Mouse (Mus musculus): ENCODE results near the gene Tchhl1. TPM values are rescaled to one million over a fixed set of nuclear protein-coding genes. Genes with fewer than 3 reads are reported as not detected.
A peak's percentile ranks its signal among the peaks of the same experiment; 100 is the strongest.

The Tchhl1 gene
- polyA plus RNA-seq, 2 experiments: not detected

- 60% methylated on average over 4 of the region's 4 CpGs for WGBS (ENCODE audit: insufficient replicate concordance)
- peaks cover 0 to 3% of the 10 kb centered on the region in 2 experiments; a peak in 1 of 4 replicates for H3K4me1 ChIP-seq (replicated peaks; ENCODE audit: control insufficient read depth in 2 of 2, insufficient read depth in 2 of 2, low read length in 1 of 2)
- ATAC-seq (ENCODE audit: insufficient read depth) (no peak), DNase-seq (ENCODE audit: low read depth in 3 of 3, low spot score in 3 of 3) (no peak)
- no peak overlapping the region for H3K9ac ChIP-seq (replicated peaks)
- no peak overlapping the region for H3K27ac ChIP-seq
- H3K36me3 ChIP-seq (replicated peaks; ENCODE audit: control insufficient read depth, insufficient read depth, low read depth): no peaks in the 10 kb centered on the region
- no peak overlapping the region for H3K4me2 ChIP-seq (ENCODE audit: low read depth)
- no peak overlapping the region for H3K4me3 ChIP-seq (ENCODE audit: insufficient read depth in 1 of 2, low read depth in 2 of 2, low read length in 2 of 2)
- TF ChIP-seq EP300 (IDR thresholded peaks at IDR 0.05; ENCODE audit: low read depth) (no peak), CTCF (IDR thresholded peaks at IDR 0.05; ENCODE audit: low read depth) (no peak)
- no peaks in the 10 kb centered on the region for H3K27me3 ChIP-seq (ENCODE audit: control insufficient read depth, insufficient read depth, low read length)
- no peaks in the 10 kb centered on the region for H3K9me3 ChIP-seq (ENCODE audit: control insufficient read depth, low read length)
These were observed 1.4 kb upstream of the Tchhl1 start for GRCm38 (mm10) chr3:93467130-93467529.

- TF ChIP-seq EP300 (IDR thresholded peaks at IDR 0.05; ENCODE audit: low read depth) (no peak), CTCF (IDR thresholded peaks at IDR 0.05; ENCODE audit: low read depth) (no peak)
- no peaks in the 10 kb centered on the region for H3K36me3 ChIP-seq (replicated peaks; ENCODE audit: control insufficient read depth, insufficient read depth, low read depth)
- ATAC-seq (ENCODE audit: insufficient read depth): peak; percentile 55; the same call in 1 of the 2 replicates
These were observed 1.1 kb downstream of the Tchhl1 start for GRCm38 (mm10) chr3:93469629-93470028.

GRCm38 (mm10) chr3:93480053-93480452 lies 11.5 kb downstream of the Tchhl1 start:
- H3K27me3 ChIP-seq (ENCODE audit: control insufficient read depth, insufficient read depth, low read length): no peaks in the 10 kb centered on the region
- DNase-seq (ENCODE audit: low read depth in 3 of 3, low spot score in 3 of 3) (no peak), ATAC-seq (ENCODE audit: insufficient read depth) (no peak)
- H3K4me1 ChIP-seq (replicated peaks; ENCODE audit: control insufficient read depth in 2 of 2, insufficient read depth in 2 of 2, low read length in 1 of 2): no peaks in the 10 kb centered on the region
- TF ChIP-seq CTCF (IDR thresholded peaks at IDR 0.05; ENCODE audit: low read depth) (no peak), EP300 (IDR thresholded peaks at IDR 0.05; ENCODE audit: low read depth) (no peak)
- WGBS (ENCODE audit: insufficient replicate concordance): 77% methylated on average over 1 of the region's 1 CpGs
- H3K4me3 ChIP-seq (ENCODE audit: insufficient read depth in 1 of 2, low read depth in 2 of 2, low read length in 2 of 2): no peak overlapping the region
- H3K9ac ChIP-seq (replicated peaks): no peak overlapping the region
- no peaks in the 10 kb centered on the region for H3K36me3 ChIP-seq (replicated peaks; ENCODE audit: control insufficient read depth, insufficient read depth, low read depth)
- no peak overlapping the region for H3K4me2 ChIP-seq (ENCODE audit: low read depth)
- no peak overlapping the region for H3K27ac ChIP-seq
- H3K9me3 ChIP-seq (ENCODE audit: control insufficient read depth, low read length): no peaks in the 10 kb centered on the region

More at GRCm38 (mm10) chr3:93469629-93470028, 1.1 kb downstream of the Tchhl1 start:
- 32% methylated on average over 3 of the region's 3 CpGs for WGBS (ENCODE audit: insufficient replicate concordance)
- H3K9ac ChIP-seq (replicated peaks): no peak overlapping the region
- H3K4me2 ChIP-seq (ENCODE audit: low read depth): no peak overlapping the region
- peaks cover 0 to 3% of the 10 kb centered on the region in 2 experiments; a peak in 1 of 4 replicates for H3K4me1 ChIP-seq (replicated peaks; ENCODE audit: control insufficient read depth in 2 of 2, insufficient read depth in 2 of 2, low read length in 1 of 2)
- no peak overlapping the region for H3K27ac ChIP-seq
- H3K4me3 ChIP-seq (ENCODE audit: insufficient read depth in 1 of 2, low read depth in 2 of 2, low read length in 2 of 2): no peak overlapping the region
- no peaks in the 10 kb centered on the region for H3K27me3 ChIP-seq (ENCODE audit: control insufficient read depth, insufficient read depth, low read length)
- peak in 1 of 3 experiments; percentile 9 for DNase-seq (ENCODE audit: low read depth in 3 of 3, low spot score in 3 of 3)
- no peaks in the 10 kb centered on the region for H3K9me3 ChIP-seq (ENCODE audit: control insufficient read depth, low read length)

- Histone ChIP-seq H3K4me2 (ENCODE audit: low read depth) (no peak overlapping the region), H3K27ac (no peak overlapping the region), H3K4me3 (ENCODE audit: insufficient read depth in 1 of 2, low read depth in 2 of 2, low read length in 2 of 2) (no peak overlapping the region), H3K9me3 (ENCODE audit: control insufficient read depth, low read length) (no peaks in the 10 kb centered on the region), H3K9ac (replicated peaks) (no peak overlapping the region), H3K27me3 (ENCODE audit: control insufficient read depth, insufficient read depth, low read length) (no peaks in the 10 kb centered on the region), H3K36me3 (replicated peaks; ENCODE audit: control insufficient read depth, insufficient read depth, low read depth) (no peaks in the 10 kb centered on the region), H3K4me1 (replicated peaks; ENCODE audit: control insufficient read depth in 2 of 2, insufficient read depth in 2 of 2, low read length in 1 of 2) (no peaks in the 10 kb centered on the region)
- no peak for ATAC-seq (ENCODE audit: insufficient read depth)
- WGBS (ENCODE audit: insufficient replicate concordance): 56% methylated on average over 2 of the region's 2 CpGs
- no peak for DNase-seq (ENCODE audit: low read depth in 3 of 3, low spot score in 3 of 3)
- no peak for TF ChIP-seq EP300 (IDR thresholded peaks at IDR 0.05; ENCODE audit: low read depth)
- TF ChIP-seq CTCF (IDR thresholded peaks at IDR 0.05; ENCODE audit: low read depth): no peak
These were observed 13.5 kb downstream of the Tchhl1 start for GRCm38 (mm10) chr3:93481982-93482616.

GRCm38 (mm10) chr3:93485611-93486010 lies 17.1 kb downstream of the Tchhl1 start:
- Histone ChIP-seq H3K9me3 (ENCODE audit: control insufficient read depth, low read length) (no peaks in the 10 kb centered on the region), H3K4me1 (replicated peaks; ENCODE audit: control insufficient read depth in 2 of 2, insufficient read depth in 2 of 2, low read length in 1 of 2) (no peaks in the 10 kb centered on the region), H3K4me3 (ENCODE audit: insufficient read depth in 1 of 2, low read depth in 2 of 2, low read length in 2 of 2) (no peak overlapping the region), H3K9ac (replicated peaks) (no peak overlapping the region), H3K27me3 (ENCODE audit: control insufficient read depth, insufficient read depth, low read length) (no peaks in the 10 kb centered on the region), H3K27ac (no peak overlapping the region), H3K36me3 (replicated peaks; ENCODE audit: control insufficient read depth, insufficient read depth, low read depth) (no peaks in the 10 kb centered on the region), H3K4me2 (ENCODE audit: low read depth) (no peak overlapping the region)
- 57% methylated on average over 3 of the region's 3 CpGs for WGBS (ENCODE audit: insufficient replicate concordance)
- DNase-seq (ENCODE audit: low read depth in 3 of 3, low spot score in 3 of 3) (no peak), ATAC-seq (ENCODE audit: insufficient read depth) (no peak)
- TF ChIP-seq CTCF (IDR thresholded peaks at IDR 0.05; ENCODE audit: low read depth): no peak
- TF ChIP-seq EP300 (IDR thresholded peaks at IDR 0.05; ENCODE audit: low read depth): no peak

Data from liver, embryonic 14.5 days (tissue).